Mouse (Mus musculus): ENCODE data around the gene Zfp989. TPM values are rescaled to one million over a fixed set of nuclear protein-coding genes. Genes with fewer than 3 reads are reported as not detected.
"Not testable (repeated sequence)": the region's sequence is repeated elsewhere in the genome, so short reads cannot be mapped to it uniquely, and the experiment has no call there.

Zfp989 gene
- total RNA-seq (2014; rRNA removed) = not detected in 2 replicates
- not detected in 2 replicates for polyA plus RNA-seq (2012; rRNA removed)

DNA sequence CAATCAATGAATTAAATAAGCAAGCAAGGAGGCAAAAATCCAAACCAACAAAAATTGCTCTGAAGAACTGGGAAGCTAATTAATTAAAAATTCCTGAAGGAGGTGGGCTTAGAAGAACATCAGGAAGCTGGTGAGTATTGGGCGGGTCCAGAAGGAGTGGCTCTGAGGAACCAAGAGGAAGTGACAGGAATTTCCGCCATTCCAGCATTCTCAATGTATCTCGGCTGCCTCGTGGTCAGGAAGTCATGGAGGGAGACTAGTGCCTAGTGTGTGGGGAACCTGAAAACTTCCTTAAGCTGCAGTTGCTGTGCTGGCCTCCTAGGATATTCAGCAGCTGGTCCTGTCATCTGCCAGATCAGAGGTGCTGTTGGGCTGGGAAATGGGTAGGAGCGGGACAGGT lies at the start of gene Zfp989:
Gene Zfp989 (plus strand): TSS at position 220 of the 400 bp plus-strand sequence.
- WGBS = 81% methylated on average over 5 of the region's 5 CpGs
- not testable (repeated sequence) for H3K4me3 ChIP-seq (ENCODE audit: insufficient read depth, low read depth, low read length); H3K27me3 ChIP-seq (ENCODE audit: control insufficient read depth, insufficient read depth, low read length); H3K9ac ChIP-seq (ENCODE audit: low read depth, low read length); H3K79me2 ChIP-seq (ENCODE audit: control insufficient read depth, insufficient read depth, low read length); H3K4me1 ChIP-seq (ENCODE audit: control insufficient read depth, insufficient read depth, low read length); H3K36me3 ChIP-seq (ENCODE audit: control insufficient read depth, insufficient read depth, low read length); H3K27ac ChIP-seq (replicated peaks; ENCODE audit: insufficient read depth, low read depth, low read length); DNase-seq (ENCODE audit: extremely low read depth, low read depth, low spot score)

DNA sequence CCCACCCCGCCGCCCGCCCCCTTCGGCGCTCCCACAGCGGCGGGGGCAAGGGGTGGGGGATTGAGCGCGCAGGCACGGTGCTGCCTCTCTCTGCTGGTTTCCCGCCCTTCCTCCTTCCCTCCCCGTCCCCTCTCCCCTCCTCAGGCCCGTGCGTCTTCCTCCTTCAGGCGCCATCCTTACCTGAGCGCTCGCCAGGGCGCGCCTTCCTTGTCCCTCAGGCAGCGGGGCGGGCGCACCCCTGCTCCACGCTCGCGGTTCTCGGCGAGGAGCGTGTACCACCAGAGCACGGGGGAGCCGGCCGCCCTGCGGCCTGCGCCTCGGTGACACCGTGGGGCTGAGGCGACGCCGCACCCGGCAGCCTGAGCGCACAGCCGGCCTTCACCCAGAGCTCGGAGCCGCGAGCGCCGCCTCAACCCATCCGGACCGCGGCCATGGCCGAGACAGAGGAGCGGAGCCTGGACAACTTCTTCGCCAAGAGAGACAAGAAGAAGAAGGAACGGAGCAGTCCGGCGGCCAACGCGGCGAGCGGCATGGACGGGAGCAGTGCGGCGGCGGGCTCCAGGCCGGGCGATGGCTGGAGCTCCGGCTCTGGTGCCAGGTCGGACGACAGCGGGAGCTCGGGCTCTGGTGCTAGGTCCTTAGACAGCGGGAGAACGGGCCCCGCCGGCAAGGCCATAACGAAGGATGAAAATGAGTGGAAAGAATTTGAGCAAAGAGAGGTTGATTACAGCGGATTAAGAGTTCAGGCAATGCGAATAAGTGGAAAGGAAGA lies 39.3 kb upstream of the Zfp989 start:
- no peak for DNase-seq (ENCODE audit: extremely low read depth, low read depth, low spot score)
- H3K4me3 ChIP-seq (ENCODE audit: insufficient read depth, low read depth, low read length) = no peak overlapping the region

DNA sequence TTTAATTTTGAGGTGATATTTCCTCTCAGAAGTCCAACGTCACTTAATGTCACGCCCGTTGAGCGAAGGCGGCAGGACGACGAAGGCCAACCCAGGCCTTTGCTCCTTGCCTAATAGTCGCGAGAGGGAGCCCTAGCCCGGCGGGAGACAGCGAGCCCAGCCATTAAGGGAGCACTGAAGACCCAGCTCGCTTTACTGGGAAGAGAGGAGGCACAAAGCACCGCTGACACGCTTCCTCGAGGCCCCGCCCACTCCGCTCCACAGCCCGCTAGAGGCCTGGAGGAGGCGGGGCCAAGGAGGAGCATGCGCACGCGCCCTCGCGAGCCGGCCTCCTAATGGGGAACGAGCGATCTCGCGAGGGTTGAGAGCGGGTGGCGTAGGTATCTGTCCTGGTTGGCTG lies 30.1 kb upstream of the Zfp989 start:
- WGBS = 52% methylated on average over 32 of the region's 32 CpGs
- not testable (repeated sequence) for H3K27ac ChIP-seq (replicated peaks; ENCODE audit: insufficient read depth, low read depth, low read length); DNase-seq (ENCODE audit: extremely low read depth, low read depth, low spot score); H3K27me3 ChIP-seq (ENCODE audit: control insufficient read depth, insufficient read depth, low read length); H3K4me1 ChIP-seq (ENCODE audit: control insufficient read depth, insufficient read depth, low read length); H3K36me3 ChIP-seq (ENCODE audit: control insufficient read depth, insufficient read depth, low read length); H3K79me2 ChIP-seq (ENCODE audit: control insufficient read depth, insufficient read depth, low read length); H3K4me3 ChIP-seq (ENCODE audit: insufficient read depth, low read depth, low read length); H3K9ac ChIP-seq (ENCODE audit: low read depth, low read length)

More for the DNA sequence above, 39.3 kb upstream of the Zfp989 start:
- no peak overlapping the region for H3K9ac ChIP-seq (ENCODE audit: low read depth, low read length)
- no peak overlapping the region for H3K27ac ChIP-seq (replicated peaks; ENCODE audit: insufficient read depth, low read depth, low read length)
- H3K79me2 ChIP-seq (ENCODE audit: control insufficient read depth, insufficient read depth, low read length) = no peaks in the 10 kb centered on the region
- 10% methylated on average over 77 of the region's 77 CpGs for WGBS
- TF ChIP-seq POLR2A (IDR thresholded peaks at IDR 0.05; ENCODE audit: extremely low read depth, insufficient read depth, low read length) = no peak
- no peak for TF ChIP-seq CTCF (IDR thresholded peaks at IDR 0.05; ENCODE audit: low read depth, low read length)
- 0 out of 2 replicates have a peak, but pooled peaks cover 3% of the 10 kb centered on the region for H3K27me3 ChIP-seq (ENCODE audit: control insufficient read depth, insufficient read depth, low read length)
- H3K36me3 ChIP-seq (ENCODE audit: control insufficient read depth, insufficient read depth, low read length) = no peaks in the 10 kb centered on the region
- no peaks in the 10 kb centered on the region for H3K4me1 ChIP-seq (ENCODE audit: control insufficient read depth, insufficient read depth, low read length)

DNA sequence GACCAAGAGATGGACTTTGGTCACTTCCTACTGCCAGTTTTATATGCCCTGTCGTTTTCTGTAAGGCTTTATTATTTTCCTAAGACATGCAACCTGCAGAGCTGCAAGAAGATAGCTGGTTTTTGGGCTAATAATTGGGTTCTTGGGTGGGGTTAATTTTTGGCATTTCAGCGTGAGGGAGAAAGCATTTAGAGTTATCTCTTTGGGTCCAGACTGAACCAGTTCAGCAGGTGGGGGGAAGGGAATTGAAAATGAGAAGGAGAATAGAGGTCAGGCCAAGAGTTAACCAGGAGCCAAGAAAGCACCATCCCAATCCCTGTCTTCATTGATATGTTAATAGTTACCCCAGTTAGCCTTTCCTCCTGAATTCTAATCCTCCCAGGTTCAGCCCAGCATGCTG lies 4.8 kb downstream of the Zfp989 start:
- H3K27me3 ChIP-seq (ENCODE audit: control insufficient read depth, insufficient read depth, low read length); H3K27ac ChIP-seq (replicated peaks; ENCODE audit: insufficient read depth, low read depth, low read length); DNase-seq (ENCODE audit: extremely low read depth, low read depth, low spot score); H3K79me2 ChIP-seq (ENCODE audit: control insufficient read depth, insufficient read depth, low read length); H3K9ac ChIP-seq (ENCODE audit: low read depth, low read length); H3K36me3 ChIP-seq (ENCODE audit: control insufficient read depth, insufficient read depth, low read length); H3K4me3 ChIP-seq (ENCODE audit: insufficient read depth, low read depth, low read length); H3K4me1 ChIP-seq (ENCODE audit: control insufficient read depth, insufficient read depth, low read length): not testable (repeated sequence)
- 20% methylated on average over 2 of the region's 2 CpGs for WGBS

DNA sequence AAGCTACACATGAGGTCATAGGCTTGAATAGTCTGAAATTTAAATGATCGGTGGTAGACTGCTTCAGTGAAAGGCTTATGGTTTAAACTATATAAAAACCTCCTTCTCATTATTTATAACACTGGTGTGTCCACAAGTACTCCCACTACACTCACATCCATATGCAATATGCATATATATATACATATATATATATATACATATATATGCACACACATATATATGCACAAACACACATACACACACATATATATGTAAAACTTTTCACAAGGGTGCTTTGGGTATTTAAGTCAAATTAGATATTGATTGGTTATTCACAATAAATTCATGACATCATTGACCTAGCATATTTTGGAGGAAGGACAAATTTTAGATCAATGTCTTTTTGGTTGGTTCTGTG lies 46.6 kb downstream of the Zfp989 start:
- not testable (repeated sequence) for H3K27me3 ChIP-seq (ENCODE audit: control insufficient read depth, insufficient read depth, low read length); H3K4me3 ChIP-seq (ENCODE audit: insufficient read depth, low read depth, low read length); H3K4me1 ChIP-seq (ENCODE audit: control insufficient read depth, insufficient read depth, low read length); H3K27ac ChIP-seq (replicated peaks; ENCODE audit: insufficient read depth, low read depth, low read length); DNase-seq (ENCODE audit: extremely low read depth, low read depth, low spot score); H3K79me2 ChIP-seq (ENCODE audit: control insufficient read depth, insufficient read depth, low read length); H3K9ac ChIP-seq (ENCODE audit: low read depth, low read length); H3K36me3 ChIP-seq (ENCODE audit: control insufficient read depth, insufficient read depth, low read length)
- no CpG with 5 or more reads among the region's 1 CpGs for WGBS

DNA sequence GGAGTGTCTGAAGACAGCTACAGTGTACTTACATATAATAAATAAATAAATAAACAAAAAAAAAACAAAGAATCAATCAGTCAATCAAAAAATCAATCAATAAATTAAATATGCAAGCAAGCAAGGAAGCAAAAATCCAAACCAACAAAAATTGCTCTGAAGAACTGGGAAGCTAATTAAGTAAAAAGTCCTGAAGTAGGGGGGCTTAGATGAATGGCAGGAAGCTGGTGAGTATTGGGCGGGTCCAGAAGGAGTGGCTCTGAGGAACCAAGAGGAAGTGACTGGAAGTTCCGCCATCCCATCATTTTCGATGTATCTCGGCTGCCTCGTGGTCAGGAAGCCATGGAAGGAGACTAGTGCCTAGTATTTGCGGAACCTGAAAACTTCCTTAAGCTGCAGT lies 49.8 kb downstream of the Zfp989 start, which contains the start of gene Rex2:
Gene Rex2 (plus strand): TSS at position 301 of the 400 bp plus-strand sequence.
- no CpG with 5 or more reads among the region's 6 CpGs for WGBS
- not testable (repeated sequence) for H3K27me3 ChIP-seq (ENCODE audit: control insufficient read depth, insufficient read depth, low read length); H3K4me1 ChIP-seq (ENCODE audit: control insufficient read depth, insufficient read depth, low read length); H3K27ac ChIP-seq (replicated peaks; ENCODE audit: insufficient read depth, low read depth, low read length); H3K36me3 ChIP-seq (ENCODE audit: control insufficient read depth, insufficient read depth, low read length); DNase-seq (ENCODE audit: extremely low read depth, low read depth, low spot score); H3K9ac ChIP-seq (ENCODE audit: low read depth, low read length); H3K4me3 ChIP-seq (ENCODE audit: insufficient read depth, low read depth, low read length); H3K79me2 ChIP-seq (ENCODE audit: control insufficient read depth, insufficient read depth, low read length)

DNA sequence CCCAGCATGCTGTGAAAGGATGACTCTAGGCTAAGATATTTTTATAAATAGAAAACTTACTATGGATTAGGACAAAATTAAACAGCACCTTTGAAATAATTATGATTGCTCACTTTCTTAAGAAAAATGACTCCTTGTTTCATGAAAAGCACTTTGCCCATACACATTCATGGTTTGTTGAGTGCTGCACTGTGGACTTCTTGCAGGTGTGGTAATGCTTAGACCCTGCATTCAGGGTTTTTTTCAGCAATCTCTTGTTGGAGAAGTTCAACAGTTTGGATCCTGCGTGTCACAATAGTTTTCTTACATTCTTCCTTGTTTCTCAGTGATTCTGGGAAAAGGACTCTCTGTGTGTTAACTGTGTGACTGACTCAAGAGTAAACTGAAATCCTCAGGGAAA lies 54.6 kb downstream of the Zfp989 start:
- not testable (repeated sequence) for H3K27ac ChIP-seq (replicated peaks; ENCODE audit: insufficient read depth, low read depth, low read length); DNase-seq (ENCODE audit: extremely low read depth, low read depth, low spot score); H3K4me1 ChIP-seq (ENCODE audit: control insufficient read depth, insufficient read depth, low read length); H3K79me2 ChIP-seq (ENCODE audit: control insufficient read depth, insufficient read depth, low read length); H3K4me3 ChIP-seq (ENCODE audit: insufficient read depth, low read depth, low read length); H3K27me3 ChIP-seq (ENCODE audit: control insufficient read depth, insufficient read depth, low read length); H3K36me3 ChIP-seq (ENCODE audit: control insufficient read depth, insufficient read depth, low read length); H3K9ac ChIP-seq (ENCODE audit: low read depth, low read length)
- 58% methylated on average over 1 of the region's 1 CpGs for WGBS

DNA sequence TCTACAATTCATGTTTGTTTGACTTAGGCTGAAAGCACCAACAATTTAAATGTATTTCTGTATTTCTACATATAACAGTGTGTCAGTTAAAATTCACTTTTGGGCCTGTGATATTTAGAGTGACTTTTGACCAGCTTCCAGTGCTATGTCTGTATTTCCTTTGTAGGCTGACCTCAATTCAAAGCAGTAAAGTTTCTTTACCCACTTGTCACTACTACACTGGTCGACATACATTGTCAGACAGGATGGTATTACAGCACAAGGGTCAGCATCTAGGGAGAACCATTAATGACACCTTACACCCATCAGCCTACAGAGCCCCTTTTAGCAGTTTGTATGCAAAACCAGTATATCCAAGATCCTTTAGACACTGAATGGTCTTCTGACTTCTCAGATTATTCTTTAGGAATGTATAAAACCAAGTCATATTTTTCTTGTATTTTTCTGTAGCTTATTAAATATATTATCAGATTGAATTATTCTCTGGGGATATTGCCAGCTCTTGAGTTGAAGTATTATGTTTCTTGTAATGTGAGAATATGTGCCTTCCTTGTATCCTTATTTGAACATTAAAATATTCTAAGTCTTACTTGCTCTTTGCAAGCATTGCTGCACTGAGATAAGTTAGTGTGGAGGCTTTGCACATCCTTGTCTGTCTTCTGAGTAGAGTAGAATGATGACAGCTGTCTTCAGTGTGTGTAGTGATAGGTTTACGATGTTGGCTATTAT lies 59.7 kb downstream of the Zfp989 start:
- H3K4me3 ChIP-seq (ENCODE audit: insufficient read depth, low read depth, low read length); H3K4me1 ChIP-seq (ENCODE audit: control insufficient read depth, insufficient read depth, low read length); H3K27me3 ChIP-seq (ENCODE audit: control insufficient read depth, insufficient read depth, low read length); H3K79me2 ChIP-seq (ENCODE audit: control insufficient read depth, insufficient read depth, low read length); H3K9ac ChIP-seq (ENCODE audit: low read depth, low read length); DNase-seq (ENCODE audit: extremely low read depth, low read depth, low spot score); H3K27ac ChIP-seq (replicated peaks; ENCODE audit: insufficient read depth, low read depth, low read length); H3K36me3 ChIP-seq (ENCODE audit: control insufficient read depth, insufficient read depth, low read length): not testable (repeated sequence)
- WGBS = 85% methylated on average over 1 of the region's 2 CpGs
